Mouse (Mus musculus): ENCODE data around the gene Shf. TPM values are rescaled to one million over a fixed set of nuclear protein-coding genes. Genes with fewer than 3 reads are reported as not detected.

The Shf gene
- polyA plus RNA-seq, 1 experiment from 2014 or later, result 3.6 TPM

GRCm38 (mm10) chr2:122377751-122378246, 8.8 kb upstream of the Shf start:
- under 1% methylated on average over 26 of the region's 26 CpGs for WGBS
- peak; percentile 85 for ATAC-seq
- H3K9ac ChIP-seq, result peak overlapping the region; percentile 45
- no peaks in the 10 kb centered on the region for H3K36me3 ChIP-seq
- H3K27me3 ChIP-seq (replicated peaks), result no peaks in the 10 kb centered on the region
- H3K27ac ChIP-seq, result peak overlapping the region; percentile 75
- peak overlapping the region; percentile 51 for H3K4me3 ChIP-seq (replicated peaks)
- H3K4me2 ChIP-seq (replicated peaks), result peak overlapping the region; percentile 53
- no peaks in the 10 kb centered on the region for H3K9me3 ChIP-seq
- peaks cover 4% of the 10 kb centered on the region; the same call in 1 of the 2 replicates for H3K4me1 ChIP-seq (replicated peaks)

DNA sequence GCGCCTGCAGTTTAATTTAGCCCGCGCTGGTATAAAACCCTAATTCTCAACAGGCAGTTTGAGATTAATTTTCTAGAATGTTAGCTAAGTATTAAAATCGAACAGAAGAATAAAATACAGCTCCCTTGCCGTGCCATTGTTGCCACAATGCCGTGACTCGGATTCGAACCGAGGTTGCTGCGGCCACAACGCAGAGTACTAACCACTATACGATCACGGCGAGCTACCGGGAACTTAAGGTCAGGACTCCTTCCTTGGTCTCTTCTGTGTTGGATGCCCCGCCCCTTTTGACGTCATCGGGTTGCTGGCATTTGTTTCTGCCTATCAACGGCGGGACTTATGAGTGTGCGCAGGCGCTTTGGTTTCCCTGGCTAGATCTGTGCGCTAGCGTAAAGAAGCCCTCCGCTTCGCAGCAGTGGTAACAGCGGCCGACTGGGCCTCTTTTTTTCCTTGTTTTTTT, 8.3 kb upstream of the Shf start:
- H3K4me1 ChIP-seq (replicated peaks), result peaks cover 4% of the 10 kb centered on the region; the same call in 1 of the 2 replicates
- under 1% methylated on average over 28 of the region's 28 CpGs for WGBS
- H3K36me3 ChIP-seq, result no peaks in the 10 kb centered on the region
- ATAC-seq, result peak; percentile 91
- peak overlapping the region; percentile 55 for H3K4me2 ChIP-seq (replicated peaks)
- H3K4me3 ChIP-seq (replicated peaks), result peak overlapping the region; percentile 51
- H3K9ac ChIP-seq, result peak overlapping the region; percentile 45
- H3K27ac ChIP-seq, result peak overlapping the region; percentile 75
- no peaks in the 10 kb centered on the region for H3K27me3 ChIP-seq (replicated peaks)
- H3K9me3 ChIP-seq, result no peaks in the 10 kb centered on the region

- ATAC-seq, result peak; percentile 2; the same call in 1 of the 2 replicates
Measured at GRCm38 (mm10) chr2:122376041-122376561, 7.1 kb upstream of the Shf start.

DNA sequence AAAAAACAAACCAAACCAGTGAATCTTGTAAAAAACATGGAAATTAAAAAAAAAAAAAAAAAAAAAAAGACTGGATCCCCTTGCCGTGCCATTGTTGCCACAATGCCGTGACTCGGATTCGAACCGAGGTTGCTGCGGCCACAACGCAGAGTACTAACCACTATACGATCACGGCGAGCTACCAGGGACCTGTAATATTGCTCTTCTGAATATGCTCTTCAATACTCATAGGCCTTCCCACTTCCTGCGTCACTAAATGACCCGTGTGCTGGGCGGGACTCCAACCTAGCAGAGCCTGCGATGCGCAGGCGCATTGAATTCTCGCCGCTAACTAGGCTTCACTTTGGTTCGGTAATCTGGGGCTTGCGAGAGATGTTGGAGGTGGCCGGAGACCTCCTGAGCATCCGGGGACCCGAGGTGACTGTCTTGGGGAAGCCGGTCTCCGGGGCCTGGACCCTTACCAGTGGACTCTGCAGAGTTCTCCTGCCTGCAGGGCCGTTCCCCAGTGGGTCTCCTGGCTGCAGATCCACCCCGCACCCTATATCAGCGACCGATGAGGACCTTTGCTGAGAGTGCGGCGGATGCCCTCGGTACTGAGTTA, 6.5 kb upstream of the Shf start:
- Histone ChIP-seq H3K9ac (peak overlapping the region; percentile 64), H3K9me3 (no peaks in the 10 kb centered on the region)
- under 1% methylated on average over 32 of the region's 32 CpGs for WGBS

More at GRCm38 (mm10) chr2:122376041-122376561, 7.1 kb upstream of the Shf start:
- Histone ChIP-seq H3K9ac (peak overlapping the region; percentile 64), H3K27me3 (replicated peaks) (no peaks in the 10 kb centered on the region), H3K36me3 (no peaks in the 10 kb centered on the region), H3K27ac (peak overlapping the region; percentile 92), H3K4me2 (replicated peaks) (peak overlapping the region; percentile 91), H3K4me1 (replicated peaks) (peaks cover 4% of the 10 kb centered on the region; the same call in 1 of the 2 replicates), H3K4me3 (replicated peaks) (peak overlapping the region; percentile 77), H3K9me3 (no peaks in the 10 kb centered on the region)
- WGBS, result 0% methylated on average over 22 of the region's 22 CpGs

GRCm38 (mm10) chr2:122374666-122375331, 5.8 kb upstream of the Shf start:
- Histone ChIP-seq H3K9ac (no peak overlapping the region), H3K4me3 (replicated peaks) (peak overlapping the region; percentile 33), H3K4me2 (replicated peaks) (peak overlapping the region; percentile 47), H3K27ac (no peak overlapping the region), H3K27me3 (replicated peaks) (no peaks in the 10 kb centered on the region), H3K4me1 (replicated peaks) (no peaks in the 10 kb centered on the region), H3K9me3 (no peaks in the 10 kb centered on the region), H3K36me3 (no peaks in the 10 kb centered on the region)
- WGBS, result 23% methylated on average over 23 of the region's 23 CpGs
- ATAC-seq, result no peak

More for the DNA sequence above, 6.5 kb upstream of the Shf start:
- H3K27ac ChIP-seq, result peak overlapping the region; percentile 92
- H3K4me1 ChIP-seq (replicated peaks), result peaks cover under 1% of the 10 kb centered on the region; the same call in 1 of the 2 replicates
- peak; percentile 87 for ATAC-seq
- H3K27me3 ChIP-seq (replicated peaks), result no peaks in the 10 kb centered on the region
- H3K36me3 ChIP-seq, result no peaks in the 10 kb centered on the region
- peak overlapping the region; percentile 77 for H3K4me3 ChIP-seq (replicated peaks)
- H3K4me2 ChIP-seq (replicated peaks), result peak overlapping the region; percentile 91

- Histone ChIP-seq H3K36me3 (no peaks in the 10 kb centered on the region), H3K4me3 (replicated peaks) (no peak overlapping the region), H3K4me1 (replicated peaks) (peaks cover 4% of the 10 kb centered on the region; the same call in 1 of the 2 replicates), H3K9ac (no peak overlapping the region), H3K27me3 (replicated peaks) (no peaks in the 10 kb centered on the region), H3K4me2 (replicated peaks) (no peak overlapping the region), H3K9me3 (no peaks in the 10 kb centered on the region), H3K27ac (no peak overlapping the region)
- ATAC-seq, result no peak
- WGBS, result 79% methylated on average over 5 of the region's 5 CpGs
Measured at GRCm38 (mm10) chr2:122374012-122374411, 5.0 kb upstream of the Shf start.

DNA sequence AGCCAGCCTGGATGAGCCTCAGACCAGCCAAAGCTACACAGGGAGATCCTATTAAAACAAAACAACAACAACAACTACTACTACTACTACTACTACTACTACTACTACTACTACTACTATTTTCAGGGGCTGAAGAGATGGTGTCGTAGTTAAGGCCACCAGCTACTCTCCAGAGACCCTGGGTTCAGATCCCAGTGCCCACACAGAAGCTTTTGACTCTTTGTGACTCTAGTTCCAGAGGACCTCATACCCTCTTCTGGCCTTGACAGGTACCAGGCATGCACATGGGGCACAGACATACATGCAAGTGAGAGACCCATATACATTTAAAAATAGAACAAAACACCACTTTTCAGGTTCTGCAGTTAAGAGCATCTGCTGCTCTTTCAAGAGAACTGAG, 3.6 kb upstream of the Shf start:
- ATAC-seq, result no peak
- WGBS, result 79% methylated on average over 1 of the region's 1 CpGs

GRCm38 (mm10) chr2:122372067-122372466, 3.1 kb upstream of the Shf start:
- Histone ChIP-seq H3K27me3 (replicated peaks) (no peaks in the 10 kb centered on the region), H3K27ac (no peak overlapping the region), H3K36me3 (no peaks in the 10 kb centered on the region), H3K4me1 (replicated peaks) (peaks cover 13% of the 10 kb centered on the region), H3K4me2 (replicated peaks) (no peak overlapping the region), H3K9me3 (no peaks in the 10 kb centered on the region), H3K9ac (no peak overlapping the region), H3K4me3 (replicated peaks) (no peak overlapping the region)
- WGBS, result 57% methylated on average over 3 of the region's 3 CpGs
- no peak for ATAC-seq

More for the DNA sequence above, 3.6 kb upstream of the Shf start:
- H3K4me1 ChIP-seq (replicated peaks), result peaks cover 9% of the 10 kb centered on the region
- H3K4me3 ChIP-seq (replicated peaks), result no peak overlapping the region
- H3K9me3 ChIP-seq, result no peaks in the 10 kb centered on the region
- no peak overlapping the region for H3K27ac ChIP-seq
- H3K4me2 ChIP-seq (replicated peaks), result no peak overlapping the region
- H3K27me3 ChIP-seq (replicated peaks), result no peaks in the 10 kb centered on the region
- no peak overlapping the region for H3K9ac ChIP-seq
- H3K36me3 ChIP-seq, result no peaks in the 10 kb centered on the region

DNA sequence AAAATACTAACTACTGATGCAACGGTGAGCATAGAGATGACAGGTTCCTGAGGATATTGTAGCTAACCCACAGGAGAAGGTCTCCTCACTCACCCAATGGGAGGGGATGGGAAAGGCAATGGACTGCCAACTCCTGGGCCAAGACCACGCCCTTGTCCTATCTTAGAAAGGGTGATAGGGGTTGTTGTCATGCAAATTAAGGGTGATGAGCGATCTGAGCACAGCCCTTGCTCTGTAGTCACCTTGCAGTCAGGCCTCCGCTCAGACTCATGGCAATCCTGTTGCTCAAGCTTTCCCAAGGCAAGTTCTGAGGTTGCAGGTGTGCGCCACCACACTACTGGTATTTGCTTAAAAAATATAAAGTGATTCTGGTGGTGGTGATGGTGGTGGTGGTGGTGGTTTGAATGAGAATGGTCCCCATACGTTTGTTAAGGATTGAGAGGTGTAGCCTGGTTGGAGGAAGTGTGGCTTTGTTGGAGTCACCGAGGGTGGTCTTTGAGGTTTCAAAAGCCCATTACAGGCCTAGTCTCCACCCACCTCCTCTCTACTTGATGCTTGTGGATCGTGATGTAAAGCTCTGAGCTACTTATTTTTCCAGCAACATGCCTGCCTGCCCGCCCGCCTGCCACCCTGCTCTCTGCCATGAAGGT, 1.3 kb upstream of the Shf start:
- Histone ChIP-seq H3K27ac (no peak overlapping the region), H3K4me3 (replicated peaks) (no peak overlapping the region), H3K9ac (no peak overlapping the region), H3K4me2 (replicated peaks) (no peak overlapping the region), H3K27me3 (replicated peaks) (no peaks in the 10 kb centered on the region), H3K9me3 (no peaks in the 10 kb centered on the region), H3K36me3 (no peaks in the 10 kb centered on the region), H3K4me1 (replicated peaks) (peaks cover 18% of the 10 kb centered on the region)
- no peak for ATAC-seq
- 51% methylated on average over 10 of the region's 10 CpGs for WGBS

- H3K27ac ChIP-seq, result peak overlapping the region; percentile 62; the same call in 1 of the 2 replicates
- WGBS, result 2% methylated on average over 44 of the region's 55 CpGs
- peak; percentile 75 for ATAC-seq
Measured at GRCm38 (mm10) chr2:122368081-122368971, 636 bp downstream of the Shf start.

GRCm38 (mm10) chr2:122367701-122368080, 1.3 kb downstream of the Shf start:
- 12% methylated on average over 4 of the region's 4 CpGs for WGBS
- no peak overlapping the region for H3K27ac ChIP-seq
- H3K4me3 ChIP-seq (replicated peaks), result peak overlapping the region; percentile 89
- peak overlapping the region; percentile 88 for H3K4me2 ChIP-seq (replicated peaks)
- H3K36me3 ChIP-seq, result no peaks in the 10 kb centered on the region
- H3K27me3 ChIP-seq (replicated peaks), result no peaks in the 10 kb centered on the region
- peaks cover 18% of the 10 kb centered on the region for H3K4me1 ChIP-seq (replicated peaks)
- no peaks in the 10 kb centered on the region for H3K9me3 ChIP-seq
- H3K9ac ChIP-seq, result peak overlapping the region; percentile 80
- no peak for ATAC-seq

More at GRCm38 (mm10) chr2:122368081-122368971, 636 bp downstream of the Shf start:
- H3K9me3 ChIP-seq, result no peaks in the 10 kb centered on the region
- no peaks in the 10 kb centered on the region for H3K27me3 ChIP-seq (replicated peaks)
- H3K36me3 ChIP-seq, result no peaks in the 10 kb centered on the region
- peak overlapping the region; percentile 80 for H3K9ac ChIP-seq
- H3K4me2 ChIP-seq (replicated peaks), result peak overlapping the region; percentile 88
- H3K4me3 ChIP-seq (replicated peaks), result peak overlapping the region; percentile 89
- H3K4me1 ChIP-seq (replicated peaks), result peaks cover 18% of the 10 kb centered on the region

Measured in intestine, embryonic 15.5 days (tissue).